Mouse (Mus musculus) layer of hippocampus, postnatal 14 days (tissue): Measurements from ENCODE around the gene Dhx58. TPM values are rescaled to one million over a fixed set of nuclear protein-coding genes. Genes with fewer than 3 reads are reported as not detected.
"Not testable (repeated sequence)": the region's sequence is repeated elsewhere in the genome, so short reads cannot be mapped to it uniquely, and the experiment has no call there.

Experiments
- DNase-seq, 2 experiments: peaks; one replicate each; pipeline ENCODE4 v3.0.0; 2021 to 2022; ENCODE audit warnings: low spot score in 2 of 2, mixed read lengths in 1 of 2
- total RNA-seq, 2 experiments: library from RNA; stranded (reverse); gene quantifications; 2 replicates each; pipeline ENCODE4 v1.2.3; 2021

Dhx58 gene
- total RNA-seq, 2 experiments from 2014 or later: 0.93 to 1.4 TPM

- DNase-seq: peak in 1 of 2 experiments; percentile 73
Observed at GRCm38 (mm10) chr11:100702081-100702851, 1.8 kb downstream of the Dhx58 start.

GRCm38 (mm10) chr11:100701301-100701700 lies 2.8 kb downstream of the Dhx58 start:
- DNase-seq: no peak

GRCm38 (mm10) chr11:100700710-100701109 lies 3.4 kb downstream of the Dhx58 start:
- no peak for DNase-seq

- DNase-seq: no peak
Observed at GRCm38 (mm10) chr11:100697921-100698320, 6.2 kb downstream of the Dhx58 start.

- peak; percentile 73 to 75 for DNase-seq
Observed at GRCm38 (mm10) chr11:100694926-100695325, 9.1 kb downstream of the Dhx58 start.

GRCm38 (mm10) chr11:100693154-100693553 lies 10.9 kb downstream of the Dhx58 start:
- no peak for DNase-seq

- no peak for DNase-seq
Observed at GRCm38 (mm10) chr11:100692164-100692616, 11.9 kb downstream of the Dhx58 start, which contains the start of gene Zfp385c. Gene Zfp385c (minus strand): TSS chr11:100692455.

- no peak for DNase-seq
Observed at GRCm38 (mm10) chr11:100690389-100690788, 13.7 kb downstream of the Dhx58 start.

GRCm38 (mm10) chr11:100688443-100688842 lies 15.6 kb downstream of the Dhx58 start:
- DNase-seq: no peak

GRCm38 (mm10) chr11:100687265-100687664 lies 16.8 kb downstream of the Dhx58 start:
- DNase-seq: no peak

- DNase-seq: no peak
Observed at GRCm38 (mm10) chr11:100685371-100685770, 18.7 kb downstream of the Dhx58 start.

GRCm38 (mm10) chr11:100684084-100684483 lies 20.0 kb downstream of the Dhx58 start:
- no peak for DNase-seq

- no peak for DNase-seq
Observed at GRCm38 (mm10) chr11:100682526-100682925, 21.5 kb downstream of the Dhx58 start.

GRCm38 (mm10) chr11:100681826-100682225 lies 22.2 kb downstream of the Dhx58 start:
- no peak for DNase-seq

- DNase-seq: no peak
Observed at GRCm38 (mm10) chr11:100677810-100678209, 26.3 kb downstream of the Dhx58 start.

- no peak for DNase-seq
Observed at GRCm38 (mm10) chr11:100673169-100673568, 30.9 kb downstream of the Dhx58 start.

- no peak for DNase-seq
Observed at GRCm38 (mm10) chr11:100671956-100672355, 32.1 kb downstream of the Dhx58 start.

GRCm38 (mm10) chr11:100671049-100671448 lies 33.0 kb downstream of the Dhx58 start:
- DNase-seq: no peak

GRCm38 (mm10) chr11:100659806-100660205 lies 44.3 kb downstream of the Dhx58 start:
- DNase-seq: no peak

GRCm38 (mm10) chr11:100656458-100656857 lies 47.6 kb downstream of the Dhx58 start:
- peak; percentile 29 to 41 for DNase-seq

- not testable (repeated sequence) for DNase-seq
Observed at GRCm38 (mm10) chr11:100655589-100655988, 48.5 kb downstream of the Dhx58 start.

- DNase-seq: no peak
Observed at GRCm38 (mm10) chr11:100651748-100652147, 52.3 kb downstream of the Dhx58 start.

GRCm38 (mm10) chr11:100651205-100651604 lies 52.9 kb downstream of the Dhx58 start:
- DNase-seq: no peak
